Comparison of ENCODE assay signal across 8 mouse cellular contexts in genomic region chr9:65214778-65215493, GRCm38 (mm10). TPM values are rescaled to one million over a fixed set of nuclear protein-coding genes. Genes with fewer than 3 reads are reported as not detected.
A peak's percentile ranks its signal among the peaks of the same experiment; 100 is the strongest.
DNase-seq lines count a peak whose midpoint lies in the region; ATAC-seq and TF ChIP-seq lines count a peak whose summit lies in the region.

No protein-coding gene starts in this region.

- ATAC-seq in forebrain, embryonic 15.5 days (replicated peaks), result peak; percentile 96
- ATAC-seq in lung, embryonic 14.5 days (ENCODE audit: insufficient read depth), result peak; percentile 94
- peak; percentile 77 for ATAC-seq in neutrophil, adult 5-6 weeks (ENCODE audit: extremely low read depth, insufficient number of reproducible peaks, low FRiP score, poor library complexity, severe bottlenecking)

- peak; percentile 43 for TF ChIP-seq POLR2A in thymus, adult 2 months (IDR thresholded peaks at IDR 0.05; ENCODE audit: control insufficient read depth, extremely low read depth, insufficient read depth, low read length, poor library complexity)

- peak overlapping the region; percentile 79 for H3K27ac ChIP-seq in forebrain, embryonic 15.5 days (replicated peaks)
- H3K27ac ChIP-seq in layer of hippocampus, adult 2 months, result peak overlapping the region; percentile 96
- peak overlapping the region; percentile 89 for H3K27ac ChIP-seq in lung, embryonic 14.5 days (ENCODE audit: low read depth)
- 0 out of 2 replicates have a peak overlapping the region, but pooled peaks have one; percentile 21 for H3K27ac ChIP-seq in thymus, adult 2 months (ENCODE audit: control insufficient read depth, insufficient read depth, low read length)

- H3K36me3 ChIP-seq in forebrain, embryonic 15.5 days, result no peaks in the 10 kb centered on the region
- H3K36me3 ChIP-seq in lung, embryonic 14.5 days (ENCODE audit: insufficient read depth), result no peaks in the 10 kb centered on the region
- no peaks in the 10 kb centered on the region for H3K36me3 ChIP-seq in thymus, adult 2 months (ENCODE audit: control insufficient read depth, insufficient read depth, low read length)

- peak; percentile 67 for TF ChIP-seq CTCF in layer of hippocampus, adult 2 months (conservative IDR thresholded peaks at IDR 0.05)
- peak; percentile 47 for TF ChIP-seq CTCF in lung, embryonic 14.5 days (IDR thresholded peaks at IDR 0.05; ENCODE audit: low read depth)
- no peak; the same call in none of the 2 replicates for TF ChIP-seq CTCF in thymus, adult 2 months (IDR thresholded peaks at IDR 0.05; ENCODE audit: borderline replicate concordance, control insufficient read depth, extremely low read depth, insufficient read depth, low read length, poor library complexity)

- peak overlapping the region; percentile 93 for H3K4me2 ChIP-seq in forebrain, embryonic 15.5 days (replicated peaks)
- H3K4me2 ChIP-seq in lung, embryonic 14.5 days, result peak overlapping the region; percentile 97

- peaks cover 8% of the 10 kb centered on the region for H3K4me1 ChIP-seq in forebrain, embryonic 15.5 days
- H3K4me1 ChIP-seq in lung, embryonic 14.5 days (ENCODE audit: insufficient read depth), result 0 out of 2 replicates have a peak, but pooled peaks cover 4% of the 10 kb centered on the region
- H3K4me1 ChIP-seq in thymus, adult 2 months (replicated peaks; ENCODE audit: control insufficient read depth, insufficient read depth, low read length), result peaks cover 23% of the 10 kb centered on the region

- H3K27me3 ChIP-seq in forebrain, embryonic 15.5 days, result no peaks in the 10 kb centered on the region
- no peaks in the 10 kb centered on the region; the same call in 1 of the 2 replicates for H3K27me3 ChIP-seq in lung, embryonic 14.5 days (ENCODE audit: insufficient read depth, low read length)
- no peaks in the 10 kb centered on the region for H3K27me3 ChIP-seq in thymus, adult 2 months (ENCODE audit: control insufficient read depth, insufficient read depth, low read length)

- DNase-seq in ES-CJ7 (ENCODE audit: low read depth, low spot score), result peak; percentile 87
- DNase-seq in cerebellum, adult 11 months, result peak; percentile 85
- DNase-seq in heart, postnatal 25 days (ENCODE audit: low spot score), result peak; percentile 78
- peak; percentile 72 to 78 for DNase-seq in layer of hippocampus, adult 2 months (ENCODE audit: low spot score in 2 of 2)
- peak; percentile 86 for DNase-seq in lung, embryonic 14.5 days
- DNase-seq in thymus, adult 2 months, result peak; percentile 84

- H3K9me3 ChIP-seq in forebrain, embryonic 15.5 days, result no peaks in the 10 kb centered on the region
- H3K9me3 ChIP-seq in lung, embryonic 14.5 days (ENCODE audit: low read depth, low read length), result no peaks in the 10 kb centered on the region

- H3K4me3 ChIP-seq in forebrain, embryonic 15.5 days, result peak overlapping the region; percentile 73
- H3K4me3 ChIP-seq in layer of hippocampus, adult 2 months, result peak overlapping the region; percentile 60
- peak overlapping the region; percentile 64 for H3K4me3 ChIP-seq in lung, embryonic 14.5 days (ENCODE audit: low read depth, low read length)
- peak overlapping the region; percentile 97 for H3K4me3 ChIP-seq in thymus, adult 2 months (ENCODE audit: control insufficient read depth, insufficient read depth, low read length)

- WGBS in forebrain, embryonic 15.5 days, result 1% methylated on average over 57 of the region's 59 CpGs
- WGBS in lung, embryonic 14.5 days, result under 1% methylated on average over 56 of the region's 59 CpGs
- WGBS in thymus, adult 2 months, result under 1% methylated on average over 56 of the region's 59 CpGs

- H3K9ac ChIP-seq in forebrain, embryonic 15.5 days (replicated peaks), result peak overlapping the region; percentile 86
- H3K9ac ChIP-seq in lung, embryonic 14.5 days, result peak overlapping the region; percentile 79

- intact Hi-C loops in heart, postnatal 25 days (cut with DNase I), result loop anchor here (2.0 kb wide), 1 partner anchor 18 kb away; no protein-coding TSS in a partner anchor

RNA-seq across cellular contexts. Expression of gene Parp16, which starts 19.8 kb away (rescaled TPM):
- polyA plus RNA-seq in forebrain, embryonic 15.5 days (2015; fragmentation: Nextera tagmentation; extraction: Ambion mirVana), result 4.9 and 5.1 TPM in 2 replicates
- 1 to 10 TPM; 4.2 TPM for total RNA-seq in heart, postnatal 25 days (2021)
- total RNA-seq in layer of hippocampus, adult 2 months (2021), result 1 to 10 TPM; 5.0 to 5.1 TPM
- 5.3 and 6.9 TPM in 2 replicates for polyA plus RNA-seq in lung, embryonic 14.5 days (2014; fragmentation: Nextera tagmentation; extraction: Ambion mirVana)
- total RNA-seq in neutrophil, adult 5-6 weeks (2017), result 3.3 and 5.2 TPM in 2 replicates
- 9.3 and 17.1 TPM in 2 replicates for polyA plus RNA-seq in thymus, adult 2 months (2012; rRNA removed)

RNA-seq across cellular contexts. Expression of gene Cilp, which starts 50.0 kb away (rescaled TPM):
- 0.42 and 0.55 TPM in 2 replicates for polyA plus RNA-seq in forebrain, embryonic 15.5 days (2015; fragmentation: Nextera tagmentation; extraction: Ambion mirVana)
- total RNA-seq in heart, postnatal 25 days (2021), result 1 to 10 TPM; 4.8 to 6.6 TPM
- total RNA-seq in layer of hippocampus, adult 2 months (2021), result under 1 TPM in 1 of 2 experiments, not detected in 1; 0.26 TPM
- 0.22 TPM in 1 of 2 replicates, not detected in the other for polyA plus RNA-seq in lung, embryonic 14.5 days (2014; fragmentation: Nextera tagmentation; extraction: Ambion mirVana)
- total RNA-seq in neutrophil, adult 5-6 weeks (2017), result not detected in 2 replicates
- polyA plus RNA-seq in thymus, adult 2 months (2012; rRNA removed), result 1.8 and 2.0 TPM in 2 replicates

Comparison
In these comparisons a context has a peak if more than half of its experiments do, and no peak if none do; other contexts are left out.
1. Peak in every context shown above with its lines: DNase-seq, ATAC-seq, H3K4me3 ChIP-seq and H3K27ac ChIP-seq.
2. H3K27ac ChIP-seq: peak in every context shown above with its lines; median percentile 96 in layer of hippocampus, adult 2 months; 89 in lung, embryonic 14.5 days; 79 in forebrain, embryonic 15.5 days; 21 in thymus, adult 2 months.